Mouse (Mus musculus) ES-Bruce4 (cell line): Measurements from ENCODE around the gene Stard5.

Source experiments
- CTCF ChIP-seq: IDR thresholded peaks from one replicate; pipeline ENCODE4 v1.8.1; 2011; ENCODE audit warnings: low read depth, low read length
- EP300 ChIP-seq: IDR thresholded peaks from 2 replicates; pipeline ENCODE4 v1.6.1; 2011; ENCODE audit warnings: low read depth, low read length; ENCODE audit not compliant: insufficient read depth
- POLR2A ChIP-seq: IDR thresholded peaks from one replicate; pipeline ENCODE4 v1.8.1; 2011; ENCODE audit warnings: low read length; ENCODE audit not compliant: insufficient read depth

- TF ChIP-seq POLR2A, result no peak
- no peak for TF ChIP-seq CTCF
- TF ChIP-seq EP300, result no peak
Measured at GRCm38 (mm10) chr7:83648807-83649206, 17.0 kb downstream of the Stard5 start.
